Mouse (Mus musculus) lung, embryonic 16.5 days (tissue): Measurements from ENCODE around the gene Zfp27. TPM values are rescaled to one million over a fixed set of nuclear protein-coding genes. Genes with fewer than 3 reads are reported as not detected.

Experiments
- ATAC-seq: fragments of 200-750 bp; cut with Nextera tagmentation; 2 replicates; pipeline ENCODE4 v1.8.0; 2017; ENCODE audit warnings: low read depth, mild to moderate bottlenecking, moderate library complexity
- H3K27ac ChIP-seq: fragments of 300-500 bp; sonication (generic); 2 replicates; pipeline ENCODE4 v1.5.1; 2014; ENCODE audit warnings: mild to moderate bottlenecking, control low read depth, low read length
- H3K27me3 ChIP-seq: fragments of 300-500 bp; sonication (generic); 2 replicates; pipeline ENCODE4 v1.6.1; 2014; ENCODE audit warnings: low read depth, low read length, mixed read lengths; ENCODE audit not compliant: control insufficient read depth, insufficient read depth
- H3K36me3 ChIP-seq: fragments of 300-500 bp; sonication (generic); 2 replicates; pipeline ENCODE4 v1.6.1; 2014; ENCODE audit warnings: low read length; ENCODE audit not compliant: control insufficient read depth, insufficient read depth
- H3K4me1 ChIP-seq: fragments of 300-500 bp; sonication (generic); replicated peaks from 2 replicates; pipeline ENCODE4 v1.6.1; 2014; ENCODE audit warnings: low read length, mixed read lengths; ENCODE audit not compliant: control insufficient read depth, insufficient read depth
- H3K4me2 ChIP-seq: fragments of 300-500 bp; sonication (generic); 2 replicates; pipeline ENCODE4 v1.6.1; 2014; ENCODE audit warnings: low read depth, low read length, control low read depth
- H3K4me3 ChIP-seq: fragments of 300-500 bp; sonication (generic); 2 replicates; pipeline ENCODE4 v1.5.1; 2014; ENCODE audit warnings: mild to moderate bottlenecking, low read length, control low read depth
- H3K9ac ChIP-seq: fragments of 300-500 bp; sonication (generic); 2 replicates; pipeline ENCODE4 v1.6.1; 2014; ENCODE audit warnings: low read length, control low read depth
- H3K9me3 ChIP-seq: fragments of 300-500 bp; sonication (generic); 2 replicates; pipeline ENCODE4 v1.6.1; 2016; ENCODE audit warnings: low read length; ENCODE audit not compliant: control insufficient read depth
- WGBS: fragments of 180-500 bp; shearing (Covaris S2); extraction: QIAGEN DNeasy Blood & Tissue Kit; methylation state at CpG from one replicate; pipeline ENCODE4 v1.1.7; 2014; 5-methylcytosine and 5-hydroxymethylcytosine counted together
- microRNA-seq: library from miRNA; unstranded; fragments of <30 nt; microRNA quantifications from one replicate; pipeline ENCODE4, GENCODE M21; 2016
- polyA plus RNA-seq: library from polyadenylated mRNA; unstranded; fragments of >200 nt; fragmentation: Nextera tagmentation; extraction: Ambion mirVana; gene quantifications from 2 replicates; pipeline ENCODE4 v1.2.1, GENCODE M21; 2015

Zfp27 gene
- polyA plus RNA-seq, 1 experiment from 2014 or later: 9.3 TPM

GRCm38 (mm10) chr7:29859532-29860517, 46.5 kb downstream of the Zfp27 start, which contains the start of gene Zfp420:
Gene Zfp420, plus strand, starts transcription at chr7:29859979.
- peak within 1 kb of the TSS; percentile 75 for H3K9ac ChIP-seq
- 3% methylated on average over 32 of the region's 32 CpGs for WGBS
- H3K27ac ChIP-seq: no peak within 1 kb of the TSS
- H3K4me1 ChIP-seq: peaks cover 5% of the 10 kb centered on the region
- H3K4me2 ChIP-seq: peak within 1 kb of the TSS; percentile 91
- H3K36me3 ChIP-seq: peaks cover 4% of the 10 kb centered on the region; the same call in 1 of the 2 replicates
- ATAC-seq: peak; percentile 98
- no peaks in the 10 kb centered on the region for H3K27me3 ChIP-seq
- H3K9me3 ChIP-seq: peaks cover 4% of the 10 kb centered on the region; the same call in 1 of the 2 replicates
- H3K4me3 ChIP-seq: peak within 1 kb of the TSS; percentile 76

GRCm38 (mm10) chr7:29853219-29853842, 53.0 kb downstream of the Zfp27 start, which contains the start of gene Zfp940:
Gene Zfp940, minus strand, starts transcription at chr7:29853669.
- Histone ChIP-seq H3K4me3 (peak within 1 kb of the TSS; percentile 74), H3K27ac (no peak within 1 kb of the TSS), H3K9me3 (0 out of 2 replicates have a peak, but pooled peaks cover under 1% of the 10 kb centered on the region), H3K9ac (peak within 1 kb of the TSS; percentile 72), H3K36me3 (peaks cover 2% of the 10 kb centered on the region; the same call in 1 of the 2 replicates), H3K4me2 (peak within 1 kb of the TSS; percentile 57), H3K4me1 (no peaks in the 10 kb centered on the region; the same call in 1 of the 2 replicates), H3K27me3 (no peaks in the 10 kb centered on the region)
- WGBS: 1% methylated on average over 21 of the region's 21 CpGs
- peak; percentile 98 for ATAC-seq

GRCm38 (mm10) chr7:29852831-29853218, 53.5 kb downstream of the Zfp27 start:
- 45% methylated on average over 9 of the region's 9 CpGs for WGBS
- Histone ChIP-seq H3K27ac (no peak overlapping the region), H3K9me3 (no peaks in the 10 kb centered on the region), H3K4me1 (no peaks in the 10 kb centered on the region; the same call in 1 of the 2 replicates), H3K4me3 (peak overlapping the region; percentile 74), H3K4me2 (peak overlapping the region; percentile 57), H3K27me3 (no peaks in the 10 kb centered on the region), H3K36me3 (peaks cover 2% of the 10 kb centered on the region; the same call in 1 of the 2 replicates), H3K9ac (peak overlapping the region; percentile 72; the same call in 1 of the 2 replicates)
- ATAC-seq: no peak

- Histone ChIP-seq H3K36me3 (peaks cover 13% of the 10 kb centered on the region), H3K27ac (no peak overlapping the region)
- no peak for ATAC-seq
These were observed 61.8 kb downstream of the Zfp27 start for GRCm38 (mm10) chr7:29844616-29845015.

More at GRCm38 (mm10) chr7:29844616-29845015, 61.8 kb downstream of the Zfp27 start:
- Histone ChIP-seq H3K4me2 (no peak overlapping the region), H3K9me3 (no peaks in the 10 kb centered on the region), H3K9ac (no peak overlapping the region), H3K4me1 (no peaks in the 10 kb centered on the region), H3K27me3 (no peaks in the 10 kb centered on the region), H3K4me3 (no peak overlapping the region)
- 89% methylated on average over 5 of the region's 5 CpGs for WGBS

Small RNA genes lying within 50 kb of the gene (microRNA-seq; reads per million reads assigned to microRNA genes)
- gene Mir7668: not detected

Other genes starting within 250 kb of the Zfp27 start
- 0.14 TPM in 1 of 2 replicates, not detected in the other for gene Catsperg2, start 179.5 kb downstream of the Zfp27 start, polyA plus RNA-seq
- 12.8 and 13.7 TPM in 2 replicates for gene Zfp84, start 138.0 kb downstream of the Zfp27 start, polyA plus RNA-seq
- 6.4 and 6.9 TPM in 2 replicates for gene Zfp30, start 122.6 kb downstream of the Zfp27 start, polyA plus RNA-seq
- 15.6 and 16.0 TPM in 2 replicates for gene Zfp790, start 90.5 kb downstream of the Zfp27 start, polyA plus RNA-seq
- gene Zfp940, start 52.9 kb downstream of the Zfp27 start, polyA plus RNA-seq: 4.9 and 5.0 TPM in 2 replicates
- 6.7 and 8.2 TPM in 2 replicates for gene Zfp420, start 46.6 kb downstream of the Zfp27 start, polyA plus RNA-seq
- 4.4 and 4.6 TPM in 2 replicates for gene Zfp383, start 1.7 kb upstream of the Zfp27 start, polyA plus RNA-seq
- 9.5 and 9.9 TPM in 2 replicates for gene Zfp74, start 47.5 kb upstream of the Zfp27 start, polyA plus RNA-seq
- gene Zfp568, start 77.4 kb upstream of the Zfp27 start, polyA plus RNA-seq: 12.3 and 13.8 TPM in 2 replicates
- gene Zfp14, start 144.8 kb upstream of the Zfp27 start, polyA plus RNA-seq: 3.7 and 4.3 TPM in 2 replicates
- gene Zfp82, start 166.3 kb upstream of the Zfp27 start, polyA plus RNA-seq: 4.7 and 5.0 TPM in 2 replicates
- gene Gm26920, start 183.8 kb upstream of the Zfp27 start, polyA plus RNA-seq: 1.2 and 1.5 TPM in 2 replicates
- 6.9 and 7.6 TPM in 2 replicates for gene Zfp566, start 184.0 kb upstream of the Zfp27 start, polyA plus RNA-seq
- gene Zfp260, start 188.2 kb upstream of the Zfp27 start, polyA plus RNA-seq: 115 and 117 TPM in 2 replicates
- gene Zfp382, start 215.4 kb upstream of the Zfp27 start, polyA plus RNA-seq: 11.6 and 14.3 TPM in 2 replicates